Mouse (Mus musculus) forebrain, embryonic 15.5 days (tissue): ENCODE data around the gene Parp9. TPM values are rescaled to one million over a fixed set of nuclear protein-coding genes. Genes with fewer than 3 reads are reported as not detected.
"Not testable (repeated sequence)": the region's sequence is repeated elsewhere in the genome, so short reads cannot be mapped to it uniquely, and the experiment has no call there.

Source experiments
- ATAC-seq: fragments of 200-750 bp; cut with Nextera tagmentation; replicated peaks from 2 replicates; pipeline ENCODE4 v1.8.0; 2017; ENCODE audit warnings: mild to moderate bottlenecking, moderate TSS enrichment, moderate library complexity
- H3K27ac ChIP-seq: fragments of 300-500 bp; sonication (generic); replicated peaks from 2 replicates; pipeline ENCODE4 v1.5.1; 2015; ENCODE audit warnings: mild to moderate bottlenecking, inconsistent platforms
- H3K27me3 ChIP-seq: fragments of 300-500 bp; sonication (generic); 2 replicates; pipeline ENCODE4 v1.6.1; 2015; ENCODE audit warnings: inconsistent platforms
- H3K36me3 ChIP-seq: fragments of 300-500 bp; sonication (generic); 2 replicates; pipeline ENCODE4 v1.6.1; 2015; ENCODE audit warnings: mild to moderate bottlenecking, inconsistent platforms
- H3K4me1 ChIP-seq: fragments of 300-500 bp; sonication (generic); 2 replicates; pipeline ENCODE4 v1.6.1; 2015; ENCODE audit warnings: inconsistent platforms
- H3K4me2 ChIP-seq: fragments of 300-500 bp; sonication (generic); replicated peaks from 2 replicates; pipeline ENCODE4 v1.6.1; 2015; ENCODE audit warnings: mild to moderate bottlenecking, inconsistent platforms
- H3K4me3 ChIP-seq: fragments of 300-500 bp; sonication (generic); 2 replicates; pipeline ENCODE4 v1.5.1; 2015; ENCODE audit warnings: mild to moderate bottlenecking, inconsistent platforms
- H3K9ac ChIP-seq: fragments of 300-500 bp; sonication (generic); replicated peaks from 2 replicates; pipeline ENCODE4 v1.6.1; 2015; ENCODE audit warnings: mild to moderate bottlenecking, inconsistent platforms
- H3K9me3 ChIP-seq: fragments of 300-500 bp; sonication (generic); 2 replicates; pipeline ENCODE4 v1.6.1; 2016; ENCODE audit warnings: inconsistent platforms
- WGBS: fragments of 180-500 bp; shearing (Covaris S2); methylation state at CpG from one replicate; pipeline ENCODE4 v1.1.7; 2015; ENCODE audit warnings: mixed read lengths; 5-methylcytosine and 5-hydroxymethylcytosine counted together
- polyA plus RNA-seq: library from polyadenylated mRNA; unstranded; fragments of >200 nt; fragmentation: Nextera tagmentation; extraction: Ambion mirVana; gene quantifications from 2 replicates; pipeline ENCODE4 v1.2.1, GENCODE M21; 2015

Parp9 gene
- polyA plus RNA-seq, 1 experiment from 2014 or later: 2.4 TPM

GRCm38 (mm10) chr16:35939261-35939660, 991 bp downstream of the Parp9 start:
- ATAC-seq: no peak
- Histone ChIP-seq H3K4me1 (peaks cover 9% of the 10 kb centered on the region), H3K4me2 (peak overlapping the region; percentile 85), H3K27me3 (no peaks in the 10 kb centered on the region), H3K27ac (no peak overlapping the region), H3K9ac (no peak overlapping the region), H3K9me3 (no peaks in the 10 kb centered on the region), H3K4me3 (peak overlapping the region; percentile 55), H3K36me3 (no peaks in the 10 kb centered on the region)
- WGBS: 4% methylated on average over 6 of the region's 6 CpGs

- Histone ChIP-seq H3K36me3 (no peaks in the 10 kb centered on the region), H3K9ac (no peak overlapping the region), H3K9me3 (no peaks in the 10 kb centered on the region), H3K4me1 (peaks cover 9% of the 10 kb centered on the region), H3K27me3 (no peaks in the 10 kb centered on the region), H3K27ac (no peak overlapping the region), H3K4me3 (peak overlapping the region; percentile 55), H3K4me2 (peak overlapping the region; percentile 85)
- 12% methylated on average over 9 of the region's 9 CpGs for WGBS
- ATAC-seq: peak; percentile 31; the same call in 1 of the 2 replicates
Observed at GRCm38 (mm10) chr16:35939690-35940089, 1.4 kb downstream of the Parp9 start.

GRCm38 (mm10) chr16:35941382-35941781, 3.1 kb downstream of the Parp9 start:
- H3K4me1 ChIP-seq: peaks cover 9% of the 10 kb centered on the region
- H3K4me2 ChIP-seq: no peak overlapping the region
- H3K4me3 ChIP-seq: no peak overlapping the region
- no peak overlapping the region for H3K27ac ChIP-seq
- no peak for ATAC-seq
- no peak overlapping the region for H3K9ac ChIP-seq
- 83% methylated on average over 7 of the region's 7 CpGs for WGBS
- H3K27me3 ChIP-seq: no peaks in the 10 kb centered on the region
- H3K36me3 ChIP-seq: no peaks in the 10 kb centered on the region
- no peaks in the 10 kb centered on the region for H3K9me3 ChIP-seq

GRCm38 (mm10) chr16:35949264-35949663, 11.0 kb downstream of the Parp9 start:
- H3K4me1 ChIP-seq: no peaks in the 10 kb centered on the region
- ATAC-seq: no peak
- 89% methylated on average over 5 of the region's 5 CpGs for WGBS

GRCm38 (mm10) chr16:35951216-35951615, 12.9 kb downstream of the Parp9 start:
- Histone ChIP-seq H3K4me3 (no peak overlapping the region), H3K36me3 (no peaks in the 10 kb centered on the region), H3K4me1 (no peaks in the 10 kb centered on the region), H3K9ac (no peak overlapping the region), H3K4me2 (no peak overlapping the region), H3K9me3 (no peaks in the 10 kb centered on the region), H3K27me3 (no peaks in the 10 kb centered on the region), H3K27ac (no peak overlapping the region)
- WGBS: 94% methylated on average over 3 of the region's 3 CpGs
- no peak for ATAC-seq

More at GRCm38 (mm10) chr16:35949264-35949663, 11.0 kb downstream of the Parp9 start:
- no peak overlapping the region for H3K4me2 ChIP-seq
- H3K4me3 ChIP-seq: no peak overlapping the region
- H3K9ac ChIP-seq: no peak overlapping the region
- no peak overlapping the region for H3K27ac ChIP-seq
- no peaks in the 10 kb centered on the region for H3K9me3 ChIP-seq
- no peaks in the 10 kb centered on the region for H3K36me3 ChIP-seq
- H3K27me3 ChIP-seq: no peaks in the 10 kb centered on the region

GRCm38 (mm10) chr16:35952628-35953130, 14.4 kb downstream of the Parp9 start:
- no peaks in the 10 kb centered on the region for H3K36me3 ChIP-seq
- no peak overlapping the region for H3K27ac ChIP-seq
- H3K27me3 ChIP-seq: no peaks in the 10 kb centered on the region
- no peaks in the 10 kb centered on the region for H3K9me3 ChIP-seq
- no peak for ATAC-seq
- H3K9ac ChIP-seq: no peak overlapping the region
- no peaks in the 10 kb centered on the region for H3K4me1 ChIP-seq
- 90% methylated on average over 5 of the region's 5 CpGs for WGBS
- H3K4me2 ChIP-seq: no peak overlapping the region
- H3K4me3 ChIP-seq: no peak overlapping the region

GRCm38 (mm10) chr16:35965991-35966390, 27.7 kb downstream of the Parp9 start:
- H3K36me3 ChIP-seq, H3K4me3 ChIP-seq, H3K9me3 ChIP-seq, H3K27me3 ChIP-seq, H3K4me1 ChIP-seq, ATAC-seq, H3K9ac ChIP-seq, H3K4me2 ChIP-seq, H3K27ac ChIP-seq: not testable (repeated sequence)
- WGBS: 67% methylated on average over 2 of the region's 4 CpGs

- no peaks in the 10 kb centered on the region for H3K27me3 ChIP-seq
- H3K4me2 ChIP-seq: no peak overlapping the region
- no peak overlapping the region for H3K27ac ChIP-seq
- no peak for ATAC-seq
- no peaks in the 10 kb centered on the region for H3K9me3 ChIP-seq
- no peaks in the 10 kb centered on the region for H3K4me1 ChIP-seq
- H3K4me3 ChIP-seq: no peak overlapping the region
- no peaks in the 10 kb centered on the region for H3K36me3 ChIP-seq
- 42% methylated on average over 5 of the region's 5 CpGs for WGBS
- no peak overlapping the region for H3K9ac ChIP-seq
Observed at GRCm38 (mm10) chr16:35966411-35967115, 28.3 kb downstream of the Parp9 start.

GRCm38 (mm10) chr16:35967319-35967718, 29.0 kb downstream of the Parp9 start:
- Histone ChIP-seq H3K4me3 (no peak overlapping the region), H3K9me3 (no peaks in the 10 kb centered on the region), H3K36me3 (no peaks in the 10 kb centered on the region), H3K27me3 (no peaks in the 10 kb centered on the region), H3K4me2 (no peak overlapping the region), H3K4me1 (no peaks in the 10 kb centered on the region), H3K27ac (no peak overlapping the region), H3K9ac (no peak overlapping the region)
- 93% methylated on average over 4 of the region's 4 CpGs for WGBS
- ATAC-seq: no peak

GRCm38 (mm10) chr16:35968149-35968548, 29.9 kb downstream of the Parp9 start:
- no peaks in the 10 kb centered on the region for H3K36me3 ChIP-seq
- ATAC-seq: no peak
- 51% methylated on average over 2 of the region's 2 CpGs for WGBS
- H3K9me3 ChIP-seq: no peaks in the 10 kb centered on the region
- H3K4me2 ChIP-seq: no peak overlapping the region
- H3K27me3 ChIP-seq: no peaks in the 10 kb centered on the region
- H3K4me3 ChIP-seq: no peak overlapping the region
- H3K9ac ChIP-seq: no peak overlapping the region
- H3K4me1 ChIP-seq: no peaks in the 10 kb centered on the region
- H3K27ac ChIP-seq: no peak overlapping the region

GRCm38 (mm10) chr16:35974021-35974420, 35.8 kb downstream of the Parp9 start:
- no peak overlapping the region for H3K27ac ChIP-seq
- no peaks in the 10 kb centered on the region for H3K9me3 ChIP-seq
- no peak overlapping the region for H3K4me2 ChIP-seq
- H3K27me3 ChIP-seq: no peaks in the 10 kb centered on the region
- ATAC-seq: no peak
- WGBS: 56% methylated on average over 1 of the region's 1 CpGs
- no peaks in the 10 kb centered on the region for H3K36me3 ChIP-seq
- no peaks in the 10 kb centered on the region for H3K4me1 ChIP-seq
- H3K9ac ChIP-seq: no peak overlapping the region
- H3K4me3 ChIP-seq: no peak overlapping the region

- not testable (repeated sequence) for ATAC-seq
Observed at GRCm38 (mm10) chr16:35978450-35978849, 40.2 kb downstream of the Parp9 start, which contains the start of gene Kpna1. Gene Kpna1 (plus strand): TSS chr16:35978750.

More at GRCm38 (mm10) chr16:35978450-35978849, 40.2 kb downstream of the Parp9 start, which contains the start of gene Kpna1:
- not testable (repeated sequence) for H3K9ac ChIP-seq, H3K4me1 ChIP-seq, H3K4me3 ChIP-seq, H3K36me3 ChIP-seq, H3K27ac ChIP-seq, H3K27me3 ChIP-seq, H3K4me2 ChIP-seq, H3K9me3 ChIP-seq
- 92% methylated on average over 1 of the region's 1 CpGs for WGBS
